Mouse (Mus musculus) gastrocnemius, adult 8-10 months (tissue): ENCODE measurements around the gene Ibtk. TPM values are rescaled to one million over a fixed set of nuclear protein-coding genes. Genes with fewer than 3 reads are reported as not detected.

Source experiments
- DNase-seq, 2 experiments: peaks; one replicate each; pipeline ENCODE4 v3.0.0; 2022; ENCODE audit warnings: low spot score in 2 of 2
- total RNA-seq, 4 experiments: library from RNA; stranded (reverse); gene quantifications; 2 replicates each; pipeline ENCODE4 v1.2.4; 2022

Ibtk gene
- total RNA-seq, 4 experiments from 2014 or later = 46.5 to 57.7 (median 51.3) TPM

DNA sequence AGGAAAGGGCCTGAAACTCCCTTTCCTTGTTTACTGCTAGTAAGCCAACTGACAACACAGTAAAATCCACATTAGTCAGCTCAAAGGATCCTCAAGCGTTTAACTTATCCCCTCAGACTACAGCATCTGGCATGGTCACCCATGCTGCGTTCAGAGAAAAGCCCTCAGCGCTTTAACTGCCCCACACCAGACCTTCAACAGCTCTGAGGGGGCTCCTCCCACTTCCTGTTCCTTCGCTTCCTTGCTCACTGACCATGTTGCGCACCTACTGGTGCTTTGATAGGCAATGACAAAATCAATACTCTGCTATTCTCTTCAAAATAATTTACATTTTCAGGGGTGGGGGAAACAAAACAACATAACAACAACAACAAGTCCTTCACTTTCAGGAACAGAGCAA lies 47.2 kb downstream of the Ibtk start:
- no peak for DNase-seq

GRCm38 (mm10) chr9:85695606-85696005 lies 53.5 kb downstream of the Ibtk start:
- no peak for DNase-seq

GRCm38 (mm10) chr9:85693231-85694116 lies 55.7 kb downstream of the Ibtk start:
- no peak for DNase-seq

DNA sequence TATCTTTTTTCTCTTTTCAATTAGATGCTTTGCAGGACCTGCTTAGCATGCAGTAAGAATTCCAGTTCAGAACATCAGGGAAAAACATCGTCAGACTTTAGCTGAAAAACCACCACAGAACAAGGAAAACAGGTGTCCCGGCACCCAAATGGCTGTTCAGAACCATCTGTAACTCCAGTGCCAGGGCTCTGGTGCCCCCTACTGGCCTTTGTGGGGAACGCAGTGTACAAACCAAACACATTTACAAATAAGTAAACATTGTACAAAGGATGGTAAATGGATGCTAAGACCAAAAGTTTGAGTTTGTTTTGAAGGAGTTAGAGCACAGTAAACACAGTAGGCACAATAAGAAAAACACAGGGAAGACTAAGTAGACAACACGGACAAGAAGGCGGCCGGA lies 64.1 kb downstream of the Ibtk start:
- no peak for DNase-seq

GRCm38 (mm10) chr9:85675131-85675905 lies 73.8 kb downstream of the Ibtk start:
- DNase-seq = no peak

DNA sequence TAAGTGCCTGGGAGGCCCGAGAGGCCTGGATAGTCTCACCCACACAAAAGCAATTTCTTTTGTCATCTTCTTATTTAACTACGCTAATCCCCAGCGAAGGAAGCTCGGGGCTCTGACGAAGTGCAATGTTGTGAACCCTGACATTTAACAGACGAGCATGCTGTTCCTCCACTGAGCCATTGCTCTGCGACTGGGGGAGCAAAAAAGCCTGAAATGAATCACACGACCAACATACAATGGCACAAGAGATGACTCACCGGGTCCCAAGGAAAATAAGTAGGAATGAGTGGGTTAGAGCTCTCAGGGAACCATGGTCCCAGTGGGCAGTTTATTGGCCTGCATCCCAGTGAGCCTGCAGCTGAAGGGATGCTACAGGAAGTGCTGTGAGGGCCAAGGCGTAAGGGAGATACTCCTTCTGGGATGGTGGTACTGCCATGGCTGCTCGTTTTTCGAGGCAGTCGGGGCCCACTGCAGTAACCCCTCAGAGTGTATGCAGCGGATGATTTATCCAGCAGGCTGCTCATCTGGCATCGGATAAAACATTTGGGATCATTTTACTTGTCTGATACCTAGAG lies 75.1 kb downstream of the Ibtk start:
- no peak for DNase-seq

GRCm38 (mm10) chr9:85671582-85672331 lies 77.4 kb downstream of the Ibtk start:
- DNase-seq = no peak

GRCm38 (mm10) chr9:85664316-85664715 lies 84.8 kb downstream of the Ibtk start:
- no peak for DNase-seq

- DNase-seq = no peak
Observed at GRCm38 (mm10) chr9:85663810-85664209, 85.3 kb downstream of the Ibtk start.

DNA sequence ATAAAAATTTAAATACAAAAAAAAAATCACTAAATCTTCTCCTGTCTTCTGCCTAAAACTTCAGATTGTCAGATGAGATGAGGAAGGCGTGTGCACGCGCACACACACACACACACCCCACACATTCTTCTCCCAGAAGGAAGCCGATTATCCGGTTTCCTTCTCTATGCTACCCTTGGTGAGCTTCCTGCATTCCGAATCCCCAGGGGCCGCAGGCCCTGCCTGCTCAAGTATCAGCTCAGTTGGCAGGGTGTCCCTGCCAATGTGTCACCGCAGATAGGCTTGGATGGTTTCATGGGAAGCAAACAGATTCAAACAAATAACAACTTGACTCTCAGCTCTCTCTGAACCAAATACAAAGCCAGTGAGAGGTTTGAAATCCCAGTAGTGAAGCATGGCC lies 86.0 kb downstream of the Ibtk start:
- DNase-seq = peak; percentile 31 to 63

- no peak for DNase-seq
Observed at GRCm38 (mm10) chr9:85653401-85653800, 95.7 kb downstream of the Ibtk start.

- no peak for DNase-seq
Observed at GRCm38 (mm10) chr9:85638276-85638675, 110.9 kb downstream of the Ibtk start.

Other genes with a start within 250 kb of the Ibtk start
- gene Tpbg, start 93.0 kb upstream of the Ibtk start, total RNA-seq = under 1 TPM; 0.47 to 0.68 (median 0.63) TPM